Mouse (Mus musculus) lung, embryonic 14.5 days (tissue): ENCODE data around the gene Hnrnph3. TPM values are rescaled to one million over a fixed set of nuclear protein-coding genes. Genes with fewer than 3 reads are reported as not detected.

Experiments used
- ATAC-seq: fragments of 200-750 bp; cut with Nextera tagmentation; 2 replicates; pipeline ENCODE4 v1.8.0; 2017; ENCODE audit warnings: mild to moderate bottlenecking, moderate TSS enrichment, moderate library complexity; ENCODE audit not compliant: insufficient read depth
- DNase-seq: peaks from one replicate; pipeline ENCODE4 v3.0.0-alpha.2; 2015
- H3K27ac ChIP-seq: fragments of 300-500 bp; sonication (generic); 2 replicates; pipeline ENCODE4 v1.5.1; 2014; ENCODE audit warnings: low read depth, mild to moderate bottlenecking, moderate library complexity
- H3K27me3 ChIP-seq: fragments of 300-500 bp; sonication (generic); 2 replicates; pipeline ENCODE4 v1.6.1; 2014; ENCODE audit warnings: low read length, control low read depth; ENCODE audit not compliant: insufficient read depth
- H3K36me3 ChIP-seq: fragments of 300-500 bp; sonication (generic); 2 replicates; pipeline ENCODE4 v1.6.1; 2014; ENCODE audit warnings: control low read depth; ENCODE audit not compliant: insufficient read depth
- H3K4me1 ChIP-seq: fragments of 300-500 bp; sonication (generic); 2 replicates; pipeline ENCODE4 v1.6.1; 2014; ENCODE audit warnings: antibody characterized with exemption, control low read depth; ENCODE audit not compliant: insufficient read depth
- H3K4me2 ChIP-seq: fragments of 300-500 bp; sonication (generic); 2 replicates; pipeline ENCODE4 v1.6.1; 2014; ENCODE audit warnings: mild to moderate bottlenecking
- H3K4me3 ChIP-seq: fragments of 300-500 bp; sonication (generic); 2 replicates; pipeline ENCODE4 v1.5.1; 2014; ENCODE audit warnings: low read depth, low read length
- H3K9ac ChIP-seq: fragments of 300-500 bp; sonication (generic); 2 replicates; pipeline ENCODE4 v1.6.1; 2014
- H3K9me3 ChIP-seq: fragments of 300-500 bp; sonication (generic); 2 replicates; pipeline ENCODE4 v1.6.1; 2016; ENCODE audit warnings: low read depth, low read length, control low read depth
- CTCF ChIP-seq: IDR thresholded peaks from 2 replicates; pipeline ENCODE4 v1.5.1; 2016; ENCODE audit warnings: antibody characterized with exemption, low read depth
- WGBS: fragments of 180-500 bp; shearing (Covaris S2); extraction: QIAGEN DNeasy Blood & Tissue Kit; methylation state at CpG from one replicate; pipeline ENCODE4 v1.1.7; 2014; 5-methylcytosine and 5-hydroxymethylcytosine counted together
- polyA plus RNA-seq: library from polyadenylated mRNA; unstranded; fragments of >200 nt; fragmentation: Nextera tagmentation; extraction: Ambion mirVana; gene quantifications from 2 replicates; pipeline ENCODE4 v1.2.1, GENCODE M21; 2014

The Hnrnph3 gene
- polyA plus RNA-seq, 1 experiment from 2014 or later: 77.9 TPM

DNA sequence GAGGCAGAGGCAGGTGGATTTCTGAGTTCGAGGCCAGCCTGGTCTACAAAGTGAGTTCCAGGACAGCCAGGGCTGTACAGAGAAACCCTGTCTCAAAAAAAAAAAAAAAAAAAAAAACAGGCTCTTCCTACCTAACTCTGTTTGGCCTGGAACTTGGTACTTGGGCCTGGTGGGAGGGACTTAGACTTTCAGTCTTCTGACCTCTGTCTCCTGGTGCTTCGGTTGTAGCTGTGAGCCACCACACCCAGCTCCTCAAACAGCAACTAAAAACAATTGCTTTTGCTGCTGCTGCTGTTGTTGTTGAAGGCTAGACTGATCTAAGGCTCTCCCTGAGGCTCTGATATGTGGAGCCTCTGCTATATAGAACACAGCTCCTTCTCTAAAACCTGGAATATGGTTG is 25.1 kb upstream of the Hnrnph3 start:
- no peaks in the 10 kb centered on the region for H3K36me3 ChIP-seq
- H3K4me3 ChIP-seq: no peak overlapping the region
- no peak overlapping the region for H3K4me2 ChIP-seq
- ATAC-seq: no peak
- no peak overlapping the region for H3K9ac ChIP-seq
- no peak for TF ChIP-seq CTCF
- H3K27me3 ChIP-seq: no peaks in the 10 kb centered on the region
- no peak overlapping the region for H3K27ac ChIP-seq
- DNase-seq: no peak
- WGBS: 76% methylated on average over 2 of the region's 2 CpGs
- H3K9me3 ChIP-seq: no peaks in the 10 kb centered on the region
- H3K4me1 ChIP-seq: no peaks in the 10 kb centered on the region

DNA sequence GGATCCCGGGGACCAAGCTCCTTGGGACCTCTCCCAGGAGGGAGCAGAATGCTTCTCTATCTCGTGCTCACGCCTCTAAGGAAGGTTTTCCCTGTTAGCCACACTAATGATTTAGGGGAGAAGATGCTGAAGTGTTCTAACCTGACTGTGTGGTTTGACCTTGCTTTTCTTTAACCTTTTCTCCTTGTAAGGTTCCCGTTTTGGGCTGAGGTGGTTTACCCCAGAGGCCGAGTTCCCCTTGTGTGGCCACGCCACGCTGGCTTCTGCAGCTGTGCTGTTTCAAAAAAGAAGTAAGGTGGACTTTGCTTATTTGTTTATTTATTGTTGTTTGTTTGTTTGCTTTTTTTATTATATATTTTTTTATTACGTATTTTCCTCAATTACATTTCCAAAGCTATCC is 23.7 kb upstream of the Hnrnph3 start:
- H3K27me3 ChIP-seq: no peaks in the 10 kb centered on the region
- no peak for DNase-seq
- no peak overlapping the region for H3K9ac ChIP-seq
- H3K27ac ChIP-seq: no peak overlapping the region
- no peaks in the 10 kb centered on the region for H3K36me3 ChIP-seq
- no peak for TF ChIP-seq CTCF
- H3K9me3 ChIP-seq: no peaks in the 10 kb centered on the region
- WGBS: 83% methylated on average over 8 of the region's 8 CpGs
- H3K4me2 ChIP-seq: no peak overlapping the region
- H3K4me3 ChIP-seq: no peak overlapping the region
- ATAC-seq: no peak
- H3K4me1 ChIP-seq: no peaks in the 10 kb centered on the region

DNA sequence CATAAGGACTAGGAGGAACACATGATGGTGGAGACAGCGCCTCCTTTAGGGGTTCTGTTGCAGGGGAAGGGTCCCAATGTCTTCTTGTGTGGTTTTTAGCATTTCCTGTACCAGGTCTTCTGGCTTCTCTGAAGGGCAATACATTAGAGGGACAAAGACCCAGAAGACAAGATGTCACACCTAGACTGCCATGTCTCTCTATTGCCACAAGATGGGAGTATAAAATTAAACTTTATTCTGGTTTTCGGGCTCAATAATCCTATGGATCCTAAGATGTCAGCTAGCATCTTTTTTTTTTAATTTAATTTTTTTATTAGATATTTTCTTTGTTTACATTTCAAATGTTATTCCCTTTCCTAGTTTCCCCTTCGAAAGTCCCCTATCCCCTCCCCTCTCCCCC is 19.1 kb upstream of the Hnrnph3 start:
- peak; percentile 43 for TF ChIP-seq CTCF
- ATAC-seq: no peak
- WGBS: 54% methylated on average over 3 of the region's 3 CpGs

DNA sequence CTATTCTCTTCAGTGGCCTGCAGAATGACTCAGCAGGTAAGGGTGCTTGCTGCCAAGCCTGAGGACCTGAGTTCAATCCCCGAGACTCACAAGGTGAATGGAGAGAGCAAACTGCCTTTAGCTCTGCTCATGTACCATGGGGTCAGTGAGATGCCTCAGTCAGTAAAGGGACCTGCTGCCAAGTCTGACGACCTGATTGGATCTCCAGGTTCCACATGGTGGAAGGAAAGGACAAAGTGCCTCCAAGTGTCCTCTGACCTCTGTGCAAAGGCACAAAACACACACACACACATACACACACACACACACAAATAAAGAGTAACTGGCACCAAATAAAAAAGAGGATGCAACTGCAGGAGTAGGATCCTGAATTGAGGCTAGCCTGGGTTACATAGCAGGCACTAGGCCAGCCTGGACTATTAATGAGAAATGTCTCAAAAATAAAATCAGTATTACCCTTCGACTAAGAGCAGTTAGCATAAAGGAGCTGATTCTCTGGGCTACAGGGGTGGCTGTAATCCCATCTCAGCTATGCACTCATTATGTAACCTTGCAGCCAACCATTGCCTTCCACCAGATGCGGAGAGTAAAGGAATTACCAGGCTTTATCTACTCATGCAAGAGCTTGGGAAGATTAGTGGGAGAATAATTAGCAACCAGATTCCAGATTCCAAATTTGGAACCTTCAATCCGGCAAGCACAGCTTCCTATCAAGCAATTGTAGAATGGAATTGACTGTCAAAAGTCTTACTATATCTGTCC is 16.0 kb upstream of the Hnrnph3 start:
- WGBS: 70% methylated on average over 5 of the region's 5 CpGs
- Histone ChIP-seq H3K4me3 (no peak overlapping the region), H3K36me3 (no peaks in the 10 kb centered on the region), H3K27ac (no peak overlapping the region), H3K9ac (no peak overlapping the region), H3K27me3 (no peaks in the 10 kb centered on the region), H3K4me1 (no peaks in the 10 kb centered on the region), H3K4me2 (no peak overlapping the region), H3K9me3 (no peaks in the 10 kb centered on the region)
- TF ChIP-seq CTCF: no peak
- no peak for DNase-seq
- ATAC-seq: no peak

More for the DNA sequence above, 19.1 kb upstream of the Hnrnph3 start:
- Histone ChIP-seq H3K4me1 (no peaks in the 10 kb centered on the region), H3K27me3 (no peaks in the 10 kb centered on the region), H3K9ac (no peak overlapping the region), H3K4me2 (no peak overlapping the region), H3K4me3 (no peak overlapping the region), H3K27ac (no peak overlapping the region), H3K9me3 (no peaks in the 10 kb centered on the region), H3K36me3 (no peaks in the 10 kb centered on the region)
- DNase-seq: no peak

DNA sequence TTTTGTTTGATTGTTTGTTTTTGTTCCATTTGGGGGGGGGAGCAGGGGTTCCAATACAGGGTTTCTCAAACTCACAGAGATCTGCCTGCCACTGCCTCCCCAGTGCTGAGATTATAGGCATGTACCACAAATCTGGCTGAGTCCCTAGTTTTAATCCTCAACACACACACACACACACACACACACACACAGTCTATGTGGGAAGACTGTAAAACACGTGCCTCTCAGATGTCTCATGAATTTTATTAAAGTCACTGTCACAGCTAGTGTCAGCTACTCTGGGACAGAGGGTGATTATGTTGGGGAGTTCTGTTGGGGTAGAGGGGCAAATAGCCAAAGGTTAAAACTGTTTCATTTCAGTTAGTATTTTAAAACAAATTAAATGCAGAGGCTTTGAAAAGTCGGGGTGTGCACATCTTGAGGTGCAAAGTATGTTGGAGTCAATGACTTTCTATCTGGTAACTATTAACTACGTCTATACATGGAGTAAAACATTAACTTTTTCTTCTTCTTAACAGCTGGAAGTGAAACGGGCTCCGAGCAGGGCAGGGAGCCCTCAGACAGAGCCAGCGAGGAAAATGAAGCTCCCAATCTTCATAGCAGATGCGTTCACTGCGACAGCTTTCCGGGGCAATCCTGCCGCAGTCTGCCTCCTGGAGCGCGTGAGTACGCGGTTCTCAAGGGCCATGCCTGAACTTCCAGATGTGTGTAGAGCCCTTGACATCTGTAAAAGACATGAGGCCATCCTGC is 14.7 kb upstream of the Hnrnph3 start:
- DNase-seq: no peak
- Histone ChIP-seq H3K4me1 (no peaks in the 10 kb centered on the region), H3K4me2 (no peak overlapping the region), H3K36me3 (no peaks in the 10 kb centered on the region), H3K9ac (no peak overlapping the region), H3K4me3 (no peak overlapping the region), H3K27me3 (no peaks in the 10 kb centered on the region), H3K9me3 (no peaks in the 10 kb centered on the region), H3K27ac (no peak overlapping the region)
- 52% methylated on average over 14 of the region's 14 CpGs for WGBS
- ATAC-seq: no peak
- no peak for TF ChIP-seq CTCF

DNA sequence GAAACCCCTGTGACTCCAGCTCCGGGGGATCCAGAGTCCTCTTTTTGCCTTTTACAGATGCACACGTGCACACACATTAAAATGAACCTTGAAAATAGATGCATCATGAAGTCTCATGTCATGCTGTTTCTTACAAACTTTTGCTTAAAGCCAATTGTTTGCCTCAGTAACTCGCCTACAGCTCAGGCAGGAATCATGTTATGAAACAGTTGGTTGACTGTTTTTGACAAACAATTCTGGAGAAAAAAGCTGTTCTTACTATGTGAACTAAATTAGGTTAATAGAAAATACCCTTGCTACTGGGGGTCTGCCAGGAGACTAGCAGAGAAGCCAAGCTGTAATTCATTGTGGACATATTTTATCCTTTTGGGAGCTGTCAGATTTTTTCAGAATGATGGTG is 8.9 kb upstream of the Hnrnph3 start:
- Histone ChIP-seq H3K4me3 (no peak overlapping the region), H3K36me3 (no peaks in the 10 kb centered on the region), H3K4me1 (no peaks in the 10 kb centered on the region; the same call in 1 of the 2 replicates), H3K9ac (no peak overlapping the region), H3K9me3 (no peaks in the 10 kb centered on the region), H3K27ac (peak overlapping the region; percentile 45; the same call in 1 of the 2 replicates), H3K4me2 (no peak overlapping the region), H3K27me3 (no peaks in the 10 kb centered on the region)
- WGBS: 73% methylated on average over 3 of the region's 3 CpGs
- ATAC-seq (no peak), DNase-seq (no peak)
- TF ChIP-seq CTCF: no peak

DNA sequence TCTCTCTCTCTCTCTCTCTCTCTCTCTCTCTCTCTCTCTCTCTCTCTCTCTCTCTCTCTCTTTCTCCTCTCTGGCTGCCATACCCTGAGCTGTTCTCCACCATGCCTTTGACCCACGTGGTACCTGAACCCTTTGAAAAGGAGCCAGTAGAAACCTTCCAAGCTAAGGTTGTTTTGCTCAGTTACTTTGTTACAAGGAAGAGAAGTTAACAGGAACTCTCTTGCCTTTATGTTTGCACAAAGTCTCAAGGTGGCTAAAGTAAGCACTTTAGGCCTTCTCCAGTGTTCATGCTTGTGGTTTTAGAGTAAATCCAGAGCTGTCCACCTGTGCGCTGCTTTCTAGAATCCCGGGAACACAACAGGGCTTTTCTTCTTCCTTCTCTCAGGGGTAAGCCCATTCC is 8.2 kb upstream of the Hnrnph3 start:
- Histone ChIP-seq H3K36me3 (no peaks in the 10 kb centered on the region), H3K27me3 (no peaks in the 10 kb centered on the region), H3K27ac (no peak overlapping the region), H3K4me1 (no peaks in the 10 kb centered on the region; the same call in 1 of the 2 replicates), H3K4me3 (no peak overlapping the region), H3K9me3 (no peaks in the 10 kb centered on the region), H3K4me2 (no peak overlapping the region), H3K9ac (no peak overlapping the region)
- WGBS: 62% methylated on average over 3 of the region's 3 CpGs
- TF ChIP-seq CTCF: no peak
- DNase-seq: peak; percentile 70
- ATAC-seq: peak; percentile 82
